Mouse (Mus musculus): Measurements from ENCODE around the gene Lamtor1. TPM values are rescaled to one million over a fixed set of nuclear protein-coding genes. Genes with fewer than 3 reads are reported as not detected.
A peak's percentile ranks its signal among the peaks of the same experiment; 100 is the strongest.

Gene Lamtor1
- total RNA-seq, 1 experiment, result 106 TPM

GRCm38 (mm10) chr7:101970429-101970775 lies 64.7 kb downstream of the Lamtor1 start:
- no peaks in the 10 kb centered on the region for H3K9me3 ChIP-seq (ENCODE audit: control insufficient read depth, insufficient read depth, low read depth, low read length)
- H3K9ac ChIP-seq (ENCODE audit: insufficient read depth, low read depth, low read length, poor library complexity, severe bottlenecking), result peak overlapping the region; percentile 71
- in situ Hi-C loops (cut with MboI; ENCODE audit: low sequenced_read_pairs in 2 of 2, unreplicated experiment in 2 of 2), result no loop called here
- H3K4me1 ChIP-seq (ENCODE audit: control insufficient read depth in 2 of 2, insufficient read depth in 2 of 2, low read length in 2 of 2, poor library complexity in 1 of 2), result peaks cover 3 to 6% of the 10 kb centered on the region in 2 experiments; a peak in 1 of 4 replicates
- TF ChIP-seq ZNF384 (IDR thresholded peaks at IDR 0.05; ENCODE audit: low read depth, low read length) (no peak), HCFC1 (IDR thresholded peaks at IDR 0.05; ENCODE audit: borderline replicate concordance, insufficient read depth, low read length) (no peak), ZC3H11A (IDR thresholded peaks at IDR 0.05; ENCODE audit: borderline replicate concordance, low read depth, low read length) (no peak), MAFK (IDR thresholded peaks at IDR 0.05; ENCODE audit: insufficient read depth, low read depth, low read length) (no peak), CHD2 (IDR thresholded peaks at IDR 0.05; ENCODE audit: low read depth, low read length) (no peak)
- peak; percentile 35 for DNase-seq (ENCODE audit: low read depth, low spot score)
- peak overlapping the region; percentile 45 for H3K27ac ChIP-seq (ENCODE audit: insufficient read depth, low read depth, low read length, poor library complexity, severe bottlenecking)
- no peaks in the 10 kb centered on the region for H3K36me3 ChIP-seq (ENCODE audit: control insufficient read depth, insufficient read depth, low read length, poor library complexity, severe bottlenecking)
- peak overlapping the region; percentile 65 to 86 for H3K4me3 ChIP-seq (ENCODE audit: insufficient read depth in 1 of 2, low read depth in 1 of 2, low read length in 2 of 2, poor library complexity in 1 of 2, severe bottlenecking in 1 of 2)

GRCm38 (mm10) chr7:101970821-101971461 lies 65.2 kb downstream of the Lamtor1 start:
- Histone ChIP-seq H3K36me3 (ENCODE audit: control insufficient read depth, insufficient read depth, low read length, poor library complexity, severe bottlenecking) (no peaks in the 10 kb centered on the region), H3K9ac (ENCODE audit: insufficient read depth, low read depth, low read length, poor library complexity, severe bottlenecking) (peak overlapping the region; percentile 39), H3K4me1 (ENCODE audit: control insufficient read depth in 2 of 2, insufficient read depth in 2 of 2, low read length in 2 of 2, poor library complexity in 1 of 2) (peaks cover 3 to 5% of the 10 kb centered on the region in 2 experiments; a peak in 1 of 4 replicates), H3K9me3 (ENCODE audit: control insufficient read depth, insufficient read depth, low read depth, low read length) (no peaks in the 10 kb centered on the region), H3K27ac (ENCODE audit: insufficient read depth, low read depth, low read length, poor library complexity, severe bottlenecking) (peak overlapping the region; percentile 45; the same call in 1 of the 2 replicates), H3K4me3 (ENCODE audit: insufficient read depth in 1 of 2, low read depth in 1 of 2, low read length in 2 of 2, poor library complexity in 1 of 2, severe bottlenecking in 1 of 2) (peak overlapping the region; percentile 65 to 86)
- TF ChIP-seq MAFK (IDR thresholded peaks at IDR 0.05; ENCODE audit: insufficient read depth, low read depth, low read length) (no peak), ZNF384 (IDR thresholded peaks at IDR 0.05; ENCODE audit: low read depth, low read length) (peak; percentile 29; the same call in 1 of the 2 replicates), ZC3H11A (IDR thresholded peaks at IDR 0.05; ENCODE audit: borderline replicate concordance, low read depth, low read length) (no peak), HCFC1 (IDR thresholded peaks at IDR 0.05; ENCODE audit: borderline replicate concordance, insufficient read depth, low read length) (no peak)
- DNase-seq (ENCODE audit: low read depth, low spot score), result no peak
- in situ Hi-C loops (cut with MboI; ENCODE audit: low sequenced_read_pairs in 2 of 2, unreplicated experiment in 2 of 2), result no loop called here

GRCm38 (mm10) chr7:101971721-101972120 lies 66.0 kb downstream of the Lamtor1 start:
- no peak overlapping the region; the same call in 1 of the 2 replicates for H3K27ac ChIP-seq (ENCODE audit: insufficient read depth, low read depth, low read length, poor library complexity, severe bottlenecking)
- no peak overlapping the region for H3K4me3 ChIP-seq (ENCODE audit: insufficient read depth in 1 of 2, low read depth in 1 of 2, low read length in 2 of 2, poor library complexity in 1 of 2, severe bottlenecking in 1 of 2)
- no peaks in the 10 kb centered on the region for H3K36me3 ChIP-seq (ENCODE audit: control insufficient read depth, insufficient read depth, low read length, poor library complexity, severe bottlenecking)
- DNase-seq (ENCODE audit: low read depth, low spot score), result no peak
- no peaks in the 10 kb centered on the region for H3K9me3 ChIP-seq (ENCODE audit: control insufficient read depth, insufficient read depth, low read depth, low read length)
- no peak for TF ChIP-seq ZC3H11A (IDR thresholded peaks at IDR 0.05; ENCODE audit: borderline replicate concordance, low read depth, low read length)
- no peak for TF ChIP-seq CHD2 (IDR thresholded peaks at IDR 0.05; ENCODE audit: low read depth, low read length)
- TF ChIP-seq HCFC1 (IDR thresholded peaks at IDR 0.05; ENCODE audit: borderline replicate concordance, insufficient read depth, low read length), result no peak
- TF ChIP-seq MAFK (IDR thresholded peaks at IDR 0.05; ENCODE audit: insufficient read depth, low read depth, low read length), result no peak
- peak; percentile 39; the same call in 1 of the 2 replicates for TF ChIP-seq ZNF384 (IDR thresholded peaks at IDR 0.05; ENCODE audit: low read depth, low read length)
- in situ Hi-C loops (cut with MboI; ENCODE audit: low sequenced_read_pairs in 2 of 2, unreplicated experiment in 2 of 2), result no loop called here
- H3K9ac ChIP-seq (ENCODE audit: insufficient read depth, low read depth, low read length, poor library complexity, severe bottlenecking), result no peak overlapping the region
- peaks cover 3 to 5% of the 10 kb centered on the region in 2 experiments; a peak in 1 of 4 replicates for H3K4me1 ChIP-seq (ENCODE audit: control insufficient read depth in 2 of 2, insufficient read depth in 2 of 2, low read length in 2 of 2, poor library complexity in 1 of 2)

- Histone ChIP-seq H3K4me1 (ENCODE audit: control insufficient read depth in 2 of 2, insufficient read depth in 2 of 2, low read length in 2 of 2, poor library complexity in 1 of 2) (peaks cover 3 to 4% of the 10 kb centered on the region in 2 experiments; a peak in 1 of 4 replicates), H3K9ac (ENCODE audit: insufficient read depth, low read depth, low read length, poor library complexity, severe bottlenecking) (no peak overlapping the region), H3K27ac (ENCODE audit: insufficient read depth, low read depth, low read length, poor library complexity, severe bottlenecking) (no peak overlapping the region), H3K36me3 (ENCODE audit: control insufficient read depth, insufficient read depth, low read length, poor library complexity, severe bottlenecking) (no peaks in the 10 kb centered on the region), H3K4me3 (ENCODE audit: insufficient read depth in 1 of 2, low read depth in 1 of 2, low read length in 2 of 2, poor library complexity in 1 of 2, severe bottlenecking in 1 of 2) (no peak overlapping the region), H3K9me3 (ENCODE audit: control insufficient read depth, insufficient read depth, low read depth, low read length) (no peaks in the 10 kb centered on the region)
- TF ChIP-seq ZNF384 (IDR thresholded peaks at IDR 0.05; ENCODE audit: low read depth, low read length), result no peak
- no peak for TF ChIP-seq CHD2 (IDR thresholded peaks at IDR 0.05; ENCODE audit: low read depth, low read length)
- DNase-seq (ENCODE audit: low read depth, low spot score), result no peak
- in situ Hi-C loops (cut with MboI; ENCODE audit: low sequenced_read_pairs in 2 of 2, unreplicated experiment in 2 of 2), result no loop called here
These were observed 68.0 kb downstream of the Lamtor1 start for GRCm38 (mm10) chr7:101973730-101974129.
